Mouse (Mus musculus): ENCODE results near the gene Olfr1323. TPM values are rescaled to one million over a fixed set of nuclear protein-coding genes. Genes with fewer than 3 reads are reported as not detected.

The Olfr1323 gene
- not detected in 2 replicates for polyA plus RNA-seq (2015; fragmentation: Nextera tagmentation; extraction: Ambion mirVana)

DNA sequence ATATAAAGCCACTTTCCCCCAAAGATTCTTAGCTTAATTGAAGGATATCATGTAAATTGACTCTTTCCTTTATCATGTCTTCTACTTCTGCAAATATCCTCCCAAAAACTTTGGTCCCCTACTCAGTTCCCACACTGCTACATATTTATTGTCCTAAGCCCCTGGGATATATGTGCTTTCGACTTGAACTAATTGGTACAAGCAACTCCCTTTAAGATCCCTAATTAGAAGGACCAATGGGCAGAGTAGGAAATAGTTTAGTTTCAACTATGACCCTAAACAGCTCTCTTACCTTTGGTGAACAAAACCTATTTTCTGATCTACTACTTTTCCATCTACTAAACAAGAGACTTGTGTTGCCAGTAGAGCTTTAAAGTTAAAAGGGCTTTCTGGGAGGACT is at the start of gene Olfr1323:
Gene Olfr1323, minus strand, starts transcription at position 101 of the 400 bp plus-strand sequence.
- Histone ChIP-seq H3K27me3 (no peaks in the 10 kb centered on the region), H3K27ac (no peak within 1 kb of the TSS), H3K4me3 (no peak within 1 kb of the TSS), H3K4me2 (replicated peaks) (no peak within 1 kb of the TSS), H3K4me1 (no peaks in the 10 kb centered on the region), H3K9me3 (no peaks in the 10 kb centered on the region), H3K9ac (no peak within 1 kb of the TSS), H3K36me3 (no peaks in the 10 kb centered on the region)
- 67% methylated on average over 1 of the region's 1 CpGs for WGBS
- ATAC-seq (ENCODE audit: low FRiP score, low read depth), result no peak

DNA sequence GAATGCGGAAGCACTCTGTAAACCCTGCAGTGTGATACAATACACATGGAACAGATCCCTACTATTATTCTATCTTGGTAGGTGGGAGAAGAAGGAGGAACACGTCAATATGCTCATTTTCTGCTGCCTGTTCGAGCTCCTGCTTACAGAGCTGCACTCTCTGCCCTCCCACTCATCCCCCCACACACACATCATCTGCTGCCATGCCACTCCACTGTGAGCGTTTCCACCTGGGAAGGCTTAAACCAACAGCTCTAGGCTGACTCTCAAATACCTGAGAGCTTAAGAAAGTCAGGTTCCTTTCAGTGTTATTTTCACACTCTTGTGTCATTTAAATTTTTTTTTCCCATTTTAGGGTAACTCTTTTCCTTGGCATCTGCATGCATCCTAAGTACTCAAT is 6.9 kb downstream of the Olfr1323 start:
- 40% methylated on average over 4 of the region's 4 CpGs for WGBS
- H3K9ac ChIP-seq, result no peak overlapping the region
- no peaks in the 10 kb centered on the region for H3K9me3 ChIP-seq
- no peak for ATAC-seq (ENCODE audit: low FRiP score, low read depth)
- no peaks in the 10 kb centered on the region for H3K36me3 ChIP-seq
- H3K4me2 ChIP-seq (replicated peaks), result no peak overlapping the region
- H3K27ac ChIP-seq, result no peak overlapping the region
- no peaks in the 10 kb centered on the region for H3K27me3 ChIP-seq
- no peaks in the 10 kb centered on the region for H3K4me1 ChIP-seq
- no peak overlapping the region for H3K4me3 ChIP-seq

Other genes with a start within 250 kb of the Olfr1323 start
- gene Igsf1, start 221.6 kb downstream of the Olfr1323 start, polyA plus RNA-seq (2015; fragmentation: Nextera tagmentation; extraction: Ambion mirVana), result 1.7 and 2.1 TPM in 2 replicates
- not detected in 2 replicates for gene Olfr1322, start 127.9 kb downstream of the Olfr1323 start, polyA plus RNA-seq (2015; fragmentation: Nextera tagmentation; extraction: Ambion mirVana)

All from limb, embryonic 13.5 days (tissue).